Mouse (Mus musculus): ENCODE data around the gene Depp1.

- TF ChIP-seq POLR2A (IDR thresholded peaks at IDR 0.05; ENCODE audit: borderline replicate concordance, control insufficient read depth, low read depth, low read length) (no peak), CTCF (IDR thresholded peaks at IDR 0.05; ENCODE audit: control insufficient read depth, insufficient read depth, low read length) (no peak)
Observed at GRCm38 (mm10) chr6:116647763-116648162, 2.6 kb upstream of the Depp1 start.

All from bone marrow, adult 2 months (tissue).